Mouse (Mus musculus) gastrocnemius, adult 8-10 months (tissue): ENCODE results near the gene Btbd35f14. TPM values are rescaled to one million over a fixed set of nuclear protein-coding genes. Genes with fewer than 3 reads are reported as not detected.
"Not testable (repeated sequence)": the region's sequence is repeated elsewhere in the genome, so short reads cannot be mapped to it uniquely, and the experiment has no call there.

ENCODE experiments used
- DNase-seq, 2 experiments: peaks; one replicate each; pipeline ENCODE4 v3.0.0; 2022; ENCODE audit warnings: low spot score in 2 of 2
- total RNA-seq, 4 experiments: library from RNA; stranded (reverse); gene quantifications; 2 replicates each; pipeline ENCODE4 v1.2.4; 2022

Gene Btbd35f14
- total RNA-seq = not detected

- not testable (repeated sequence) for DNase-seq
Observed at GRCm38 (mm10) chrX:33702249-33702648, at the start of gene Btbd35f14. Gene Btbd35f14, minus strand, starts transcription at chrX:33702349.

- not testable (repeated sequence) for DNase-seq
Observed at GRCm38 (mm10) chrX:33656872-33657271, 45.3 kb downstream of the Btbd35f14 start, which contains the start of gene Btbd35f13. Gene Btbd35f13, plus strand, starts transcription at chrX:33657172.

Other genes starting within 250 kb of the Btbd35f14 start
- not detected for gene Btbd35f15, start 125.0 kb downstream of the Btbd35f14 start, total RNA-seq
- gene Btbd35f13, start 45.2 kb downstream of the Btbd35f14 start, total RNA-seq = not detected